Mouse (Mus musculus): ENCODE measurements around the gene T2. TPM values are rescaled to one million over a fixed set of nuclear protein-coding genes. Genes with fewer than 3 reads are reported as not detected.

T2 gene
- 0.35 TPM for total RNA-seq (2023)

GRCm38 (mm10) chr17:8355692-8356091 lies at the start of gene T2:
T2 (plus strand) TSS chr17:8355992.

GRCm38 (mm10) chr17:8310838-8311614 lies 44.8 kb upstream of the T2 start, which contains the start of gene Sft2d1:
Sft2d1 (plus strand) TSS chr17:8311102.

GRCm38 (mm10) chr17:8337159-8337558 lies 18.6 kb upstream of the T2 start, which contains the start of gene Prr18:
Prr18 (plus strand) TSS chr17:8337459.

GRCm38 (mm10) chr17:8433978-8434960 lies 78.5 kb downstream of the T2 start, which contains the start of gene T:
T (plus strand) TSS chr17:8434423.

Other genes starting within 250 kb of the T2 start
- gene Gm49673, start 208.2 kb upstream of the T2 start, total RNA-seq (2023): 1.8 TPM
- gene Rnaset2a, start 207.9 kb upstream of the T2 start, total RNA-seq (2023): 42.3 TPM
- 23.6 TPM for gene Fgfr1op, start 190.5 kb upstream of the T2 start, total RNA-seq (2023)
- gene Ccr6, start 119.9 kb upstream of the T2 start, total RNA-seq (2023): 1.9 TPM
- 41.4 TPM for gene Mpc1, start 73.1 kb upstream of the T2 start, total RNA-seq (2023)
- 99.8 TPM for gene Sft2d1, start 44.9 kb upstream of the T2 start, total RNA-seq (2023)
- 0.50 TPM for gene Prr18, start 18.5 kb upstream of the T2 start, total RNA-seq (2023)
- not detected for gene T, start 78.4 kb downstream of the T2 start, total RNA-seq (2023)
- gene Pde10a, start 169.4 kb downstream of the T2 start, total RNA-seq (2023): not detected
- gene Gm17087, start 211.0 kb downstream of the T2 start, total RNA-seq (2023): not detected